Mouse (Mus musculus): Measurements from ENCODE around the gene Herc1. TPM values are rescaled to one million over a fixed set of nuclear protein-coding genes. Genes with fewer than 3 reads are reported as not detected.

The Herc1 gene
- polyA plus RNA-seq, 1 experiment from 2014 or later: 15.0 TPM

Other genes with a start within 250 kb of the Herc1 start
- gene Snx1, start 223.9 kb upstream of the Herc1 start, polyA plus RNA-seq (2015; fragmentation: Nextera tagmentation; extraction: Ambion mirVana): 57.8 and 69.0 TPM in 2 replicates
- gene Ciao2a, start 223.8 kb upstream of the Herc1 start, polyA plus RNA-seq (2015; fragmentation: Nextera tagmentation; extraction: Ambion mirVana): 136 and 158 TPM in 2 replicates
- 5.7 and 6.6 TPM in 2 replicates for gene Dapk2, start 192.2 kb upstream of the Herc1 start, polyA plus RNA-seq (2015; fragmentation: Nextera tagmentation; extraction: Ambion mirVana)
- 70.3 and 84.7 TPM in 2 replicates for gene Fbxl22, start 164.1 kb downstream of the Herc1 start, polyA plus RNA-seq (2015; fragmentation: Nextera tagmentation; extraction: Ambion mirVana)
- 30.5 and 35.6 TPM in 2 replicates for gene Usp3, start 242.7 kb downstream of the Herc1 start, polyA plus RNA-seq (2015; fragmentation: Nextera tagmentation; extraction: Ambion mirVana)